Mouse (Mus musculus) embryo, embryonic 10.5 days (tissue): ENCODE measurements at regions not wholly inside any gene's neighbourhood (a gene's known extent, or its start where the extent isn't known, plus 50 kb on each side); places are given as distances from the start of the nearest gene placed in this dataset.
A peak's percentile ranks its signal among the peaks of the same experiment; 100 is the strongest.
"Not testable (repeated sequence)": the region's sequence is repeated elsewhere in the genome, so short reads cannot be mapped to it uniquely, and the experiment has no call there.

ENCODE experiments used
- DNase-seq: peaks from one replicate; pipeline ENCODE4 v3.0.0-alpha.2; 2015; ENCODE audit warnings: low spot score

GRCm38 (mm10) chr2:94772801-94773200, 334.9 kb upstream of the Api5 start:
- DNase-seq = no peak

DNA sequence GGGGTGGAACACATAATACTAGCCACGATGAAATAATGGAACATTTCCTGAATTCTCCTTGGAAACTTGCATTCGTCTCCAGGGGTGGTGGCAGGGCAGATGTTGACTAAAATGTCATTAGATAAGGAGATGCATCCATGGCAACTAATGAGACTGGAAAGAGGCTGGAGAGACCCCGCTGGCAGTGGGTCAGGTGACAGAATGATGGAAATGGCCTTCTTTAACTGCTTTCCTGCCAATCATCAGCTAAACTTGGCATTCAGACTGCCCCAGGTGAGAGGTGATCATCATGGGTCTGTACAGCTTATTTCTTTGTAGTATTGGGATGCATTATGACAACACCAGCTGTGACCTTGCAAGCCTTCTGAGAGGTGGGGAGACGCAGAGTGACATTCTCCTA, 334.3 kb upstream of the Api5 start:
- no peak for DNase-seq

DNA sequence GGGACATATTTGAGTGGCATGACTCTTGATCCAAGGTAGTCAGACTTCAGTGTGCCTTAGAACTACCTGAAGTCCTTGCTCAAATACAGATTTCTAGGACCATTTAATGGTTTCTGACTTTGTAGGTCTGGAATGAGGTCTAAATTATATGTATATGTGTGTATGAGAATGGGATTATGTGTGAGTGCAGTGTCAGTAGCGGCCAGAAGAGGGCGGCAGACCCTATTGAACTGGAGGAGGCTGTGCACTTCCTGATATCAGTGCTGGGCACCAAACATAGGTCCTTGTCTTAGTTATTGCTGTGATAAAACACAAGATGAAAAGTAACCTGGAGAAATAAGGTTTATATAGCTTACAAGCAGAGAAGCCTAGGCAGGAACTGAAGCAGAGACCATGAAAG, 328.6 kb upstream of the Api5 start:
- DNase-seq = peak; percentile 6

DNA sequence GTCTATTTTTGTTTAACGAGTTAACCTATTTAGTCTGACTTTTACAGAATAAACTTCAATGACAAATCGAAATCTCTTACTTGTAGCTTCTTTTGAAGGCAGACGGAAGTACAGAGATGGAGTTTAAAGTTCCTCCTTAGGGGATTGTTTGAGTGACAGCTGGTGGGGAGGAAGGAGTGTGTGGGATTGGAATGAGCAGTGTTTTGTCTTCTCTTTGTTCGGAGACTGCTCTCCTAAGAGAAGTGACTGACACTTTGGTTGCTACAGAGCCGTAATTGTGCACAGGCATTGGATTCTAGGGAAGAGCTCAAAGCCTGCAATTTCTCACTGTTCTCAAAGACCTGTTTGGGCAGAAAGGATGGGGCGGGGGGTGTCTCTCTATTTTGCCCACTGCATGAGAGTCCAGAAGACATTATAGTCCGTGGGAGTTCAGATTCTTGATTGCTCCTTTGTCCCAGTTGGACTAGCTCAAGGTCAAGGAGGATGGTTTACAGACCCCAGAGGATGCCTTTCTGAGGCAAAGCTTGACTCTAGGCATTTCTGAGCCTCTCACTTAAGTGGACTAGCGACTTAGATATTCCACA, 327.0 kb upstream of the Api5 start:
- peak; percentile 69 for DNase-seq

GRCm38 (mm10) chr2:94764451-94764850, 326.5 kb upstream of the Api5 start:
- DNase-seq = peak; percentile 22

DNA sequence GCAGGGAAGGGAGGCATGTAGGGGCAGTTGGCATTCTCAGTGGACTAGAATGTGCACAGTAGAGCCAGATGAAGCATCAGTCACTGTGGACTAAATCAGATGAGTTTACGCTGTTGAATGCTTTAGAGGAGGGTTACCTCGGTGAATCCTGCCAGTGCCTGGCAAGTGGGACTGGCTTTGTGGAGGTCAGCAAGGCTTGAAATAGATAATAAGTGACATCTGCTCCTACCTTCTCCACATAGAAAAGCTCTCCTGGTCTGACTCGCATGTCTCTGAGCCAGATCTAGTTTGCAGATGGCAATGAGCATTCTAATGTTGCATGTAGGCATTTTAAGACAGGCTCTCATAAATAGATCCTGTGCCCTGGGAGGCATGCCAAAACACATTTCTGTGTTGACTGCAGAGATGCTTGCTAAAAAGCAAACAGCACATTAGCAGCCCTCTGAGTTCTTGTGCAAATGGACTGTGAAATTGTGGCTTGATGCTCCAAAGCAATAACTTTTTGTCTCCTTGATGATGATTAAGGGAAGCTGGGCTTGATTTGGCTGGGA, 310.3 kb upstream of the Api5 start:
- no peak for DNase-seq

- DNase-seq = no peak
These were observed 291.9 kb upstream of the Api5 start for GRCm38 (mm10) chr2:94729791-94730190.

GRCm38 (mm10) chr2:94699383-94699782, 261.4 kb upstream of the Api5 start:
- no peak for DNase-seq

- DNase-seq = no peak
These were observed 257.3 kb upstream of the Api5 start for GRCm38 (mm10) chr2:94695212-94695611.

- DNase-seq = no peak
These were observed 252.6 kb upstream of the Api5 start for GRCm38 (mm10) chr2:94690560-94690959.

DNA sequence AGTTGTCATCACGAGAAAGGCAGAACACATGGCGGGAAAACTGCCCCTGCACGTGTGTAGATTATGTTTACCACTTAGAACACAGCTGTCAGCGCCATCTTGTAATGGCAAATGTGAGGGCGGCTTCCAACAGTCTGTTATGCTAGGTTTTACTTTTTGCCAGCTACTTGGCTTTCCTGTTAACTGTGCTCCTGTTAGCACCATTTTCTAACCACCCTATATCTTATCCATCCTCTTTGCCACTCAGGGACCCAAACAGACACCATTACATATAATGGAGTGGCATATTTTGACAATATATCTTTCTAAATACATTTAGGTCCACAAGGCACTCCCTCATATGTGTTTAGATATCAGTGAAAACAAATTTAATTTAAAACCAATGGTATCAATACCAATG, 247.7 kb upstream of the Api5 start:
- not testable (repeated sequence) for DNase-seq

DNA sequence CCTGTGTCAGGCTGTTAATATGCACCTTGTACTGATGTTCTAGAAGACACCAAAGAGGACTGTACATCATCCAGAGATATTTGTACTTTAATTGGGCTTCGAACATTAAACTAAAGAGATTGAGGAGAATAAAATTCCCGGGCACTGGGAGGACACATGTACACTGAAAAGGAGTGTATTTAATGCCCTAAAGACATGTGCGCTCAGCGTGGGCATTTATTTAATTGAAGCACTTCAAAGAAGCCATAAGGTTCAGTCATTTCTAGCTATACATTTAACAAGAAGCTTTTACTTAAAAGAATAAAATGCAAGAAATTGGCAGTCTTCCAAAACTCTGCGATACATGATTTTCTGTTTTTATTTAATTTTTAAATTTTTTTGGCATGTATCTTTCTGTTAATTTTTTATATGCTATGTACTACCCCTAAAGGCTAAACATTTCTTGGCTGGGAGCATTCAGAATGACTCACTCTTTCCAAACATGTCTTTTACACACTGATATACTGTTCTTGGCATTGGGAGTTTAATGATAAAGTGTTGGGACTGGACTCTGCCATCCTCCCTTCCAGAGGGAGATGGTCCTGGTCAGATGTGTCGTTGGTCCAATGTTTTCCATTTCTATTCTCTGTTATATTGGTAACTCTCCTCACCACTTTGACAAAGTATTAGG, 242.3 kb upstream of the Api5 start:
- DNase-seq = no peak

- DNase-seq = no peak
These were observed 227.9 kb upstream of the Api5 start for GRCm38 (mm10) chr2:94665850-94666249.

GRCm38 (mm10) chr2:94658426-94658825, 220.5 kb upstream of the Api5 start:
- DNase-seq = no peak
